Mouse (Mus musculus) spleen, adult 2 months (tissue): Measurements from ENCODE around the gene Orm3.

Experiments used
- CTCF ChIP-seq: fragments of 200-500 bp; IDR thresholded peaks from 2 replicates; pipeline ENCODE4 v1.5.1; 2011; ENCODE audit warnings: mild to moderate bottlenecking, inconsistent platforms; ENCODE audit not compliant: insufficient read depth, insufficient read length, insufficient replicate concordance; ENCODE audit errors: extremely low read depth
- POLR2A ChIP-seq: fragments of 200-500 bp; IDR thresholded peaks from 2 replicates; pipeline ENCODE4 v1.6.1; 2011; ENCODE audit warnings: low read depth, low read length, inconsistent platforms

- TF ChIP-seq POLR2A, result no peak
- TF ChIP-seq CTCF, result no peak
Observed at GRCm38 (mm10) chr4:63375367-63375766, 19.4 kb downstream of the Orm3 start.
